Mouse (Mus musculus) MEL (cell line): ENCODE data around the gene Gm10408. TPM values are rescaled to one million over a fixed set of nuclear protein-coding genes. Genes with fewer than 3 reads are reported as not detected.
"Not testable (repeated sequence)": the region's sequence is repeated elsewhere in the genome, so short reads cannot be mapped to it uniquely, and the experiment has no call there.

ENCODE experiments used
- DNase-seq: peaks from one replicate; pipeline ENCODE4 v3.0.0; 2011; ENCODE audit warnings: low read depth, low spot score
- H3K27ac ChIP-seq: 2 replicates; pipeline ENCODE4 v1.5.1; 2012; ENCODE audit warnings: low read depth, mild to moderate bottlenecking, control low read depth, low read length, moderate library complexity; ENCODE audit not compliant: control insufficient read depth
- H3K27me3 ChIP-seq, 2 experiments: fragments of 150-350 bp in 1 of 2; sonication (generic) in 1 of 2; 2 replicates each; pipeline ENCODE4 v1.6.1; 2012; ENCODE audit warnings: low read length in 2 of 2, mild to moderate bottlenecking in 2 of 2, improper control_type of control experiment in 1 of 2, moderate library complexity in 1 of 2; ENCODE audit not compliant: insufficient read depth in 2 of 2, control insufficient read depth in 1 of 2
- H3K36me3 ChIP-seq, 2 experiments: 2 replicates each; pipeline ENCODE4 v1.6.1; 2012 to 2014; ENCODE audit warnings: low read length in 2 of 2, improper control_type of control experiment in 1 of 2, inconsistent platforms in 1 of 2, mild to moderate bottlenecking in 1 of 2; ENCODE audit not compliant: insufficient read depth in 2 of 2, control insufficient read depth in 1 of 2
- H3K4me1 ChIP-seq, 2 experiments: fragments of 150-350 bp in 1 of 2; sonication (generic) in 1 of 2; 2 replicates each; pipeline ENCODE4 v1.6.1; 2012; ENCODE audit warnings: low read length in 2 of 2, improper control_type of control experiment in 1 of 2, mild to moderate bottlenecking in 1 of 2; ENCODE audit not compliant: insufficient read depth in 2 of 2, control insufficient read depth in 1 of 2
- H3K4me3 ChIP-seq, 2 experiments: fragments of 150-350 bp in 1 of 2; sonication (generic) in 1 of 2; 2 replicates each; pipeline ENCODE4 v1.5.1; 2012; ENCODE audit warnings: low read depth in 2 of 2, low read length in 2 of 2, mild to moderate bottlenecking in 2 of 2, moderate library complexity in 2 of 2, control low read depth in 1 of 2, improper control_type of control experiment in 1 of 2; ENCODE audit not compliant: control insufficient read depth in 1 of 2, insufficient read depth in 1 of 2
- H3K79me2 ChIP-seq: 2 replicates; pipeline ENCODE4 v1.6.1; 2012; ENCODE audit warnings: mild to moderate bottlenecking, low read length, moderate library complexity; ENCODE audit not compliant: control insufficient read depth, poor library complexity, insufficient read depth
- H3K9ac ChIP-seq: 2 replicates; pipeline ENCODE4 v1.6.1; 2012; ENCODE audit warnings: low read depth, mild to moderate bottlenecking, control low read depth, low read length, moderate library complexity; ENCODE audit not compliant: control insufficient read depth, poor library complexity, severe bottlenecking
- H3K9me3 ChIP-seq: fragments of 150-350 bp; sonication (generic); replicated peaks from 2 replicates; pipeline ENCODE4 v1.6.1; 2012; ENCODE audit warnings: mild to moderate bottlenecking, low read length, improper control_type of control experiment, moderate library complexity; ENCODE audit not compliant: insufficient read depth
- polyA plus RNA-seq, 2 experiments: library from polyadenylated mRNA; stranded (reverse) in 1 of 2; unstranded in 1 of 2; fragments of >175 nt in 1 of 2; fragments of >200 nt in 1 of 2; gene quantifications; 2 replicates each; pipeline versions ENCODE4 v1.2.1 to v1.2.4; 2012; ENCODE audit warnings: low replicate concordance in 2 of 2, low read depth in 1 of 2; ENCODE audit not compliant: insufficient read length in 2 of 2, insufficient read depth in 1 of 2, missing spikeins in 1 of 2
- total RNA-seq: library from RNA; depleted of rRNA; stranded (reverse); fragments of 300-350 nt; gene quantifications from 2 replicates; pipeline ENCODE4 v1.2.3, GENCODE M21; 2012; rRNA removed

The Gm10408 gene
- total RNA-seq: not detected in 2 replicates
- not detected for polyA plus RNA-seq

DNA sequence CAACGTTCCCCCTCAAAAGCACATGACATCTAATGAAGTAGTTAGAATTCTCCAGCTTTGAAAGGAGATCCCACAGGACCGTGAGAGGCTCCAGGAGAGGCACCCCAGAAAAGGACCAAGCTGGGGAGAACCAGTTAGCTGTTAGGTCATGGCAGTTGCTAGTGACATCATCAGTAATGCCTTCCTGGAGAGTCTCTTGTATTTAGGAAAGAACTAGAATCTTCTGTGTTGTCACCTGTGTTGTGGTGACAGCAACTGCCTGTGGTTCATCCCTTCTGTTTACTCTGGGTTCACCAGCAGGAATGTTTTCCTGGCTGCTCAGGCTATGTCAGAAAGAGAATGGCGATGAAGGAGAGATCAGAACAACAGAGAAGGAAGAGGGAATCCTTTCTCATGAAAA lies at the start of gene Gm10408:
Gene Gm10408, plus strand, starts transcription at position 301 of the 400 bp plus-strand sequence.
- not testable (repeated sequence) for H3K9ac ChIP-seq, H3K4me3 ChIP-seq, H3K79me2 ChIP-seq, H3K27me3 ChIP-seq, H3K9me3 ChIP-seq, H3K4me1 ChIP-seq, DNase-seq, H3K36me3 ChIP-seq, H3K27ac ChIP-seq

DNA sequence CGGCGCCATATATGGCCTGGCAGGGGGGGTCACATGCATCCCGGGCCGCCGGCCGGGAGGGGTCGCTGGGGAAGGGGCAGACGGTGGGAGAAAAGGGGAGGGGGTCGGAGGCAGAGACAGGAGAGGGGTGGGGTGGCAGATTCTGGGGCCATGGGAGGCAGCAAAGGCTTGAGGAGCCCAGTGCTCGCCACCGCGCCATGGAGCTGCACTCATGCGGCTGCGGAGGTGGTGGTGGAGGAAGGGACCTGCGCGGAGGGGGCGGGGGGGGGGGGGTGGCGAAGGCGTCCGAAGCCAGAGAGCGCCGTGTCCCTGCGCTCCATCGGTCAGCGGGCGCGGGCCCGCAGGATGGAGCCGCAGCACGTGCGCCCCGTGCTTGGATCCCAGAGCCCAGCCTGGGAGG lies 36.9 kb upstream of the Gm10408 start, which contains the start of gene Gm10409:
Gene Gm10409, plus strand, starts transcription at position 301 of the 400 bp plus-strand sequence.
- H3K4me3 ChIP-seq, H3K36me3 ChIP-seq, H3K4me1 ChIP-seq, H3K27me3 ChIP-seq, H3K79me2 ChIP-seq, H3K9ac ChIP-seq, H3K27ac ChIP-seq, H3K9me3 ChIP-seq, DNase-seq: not testable (repeated sequence)

DNA sequence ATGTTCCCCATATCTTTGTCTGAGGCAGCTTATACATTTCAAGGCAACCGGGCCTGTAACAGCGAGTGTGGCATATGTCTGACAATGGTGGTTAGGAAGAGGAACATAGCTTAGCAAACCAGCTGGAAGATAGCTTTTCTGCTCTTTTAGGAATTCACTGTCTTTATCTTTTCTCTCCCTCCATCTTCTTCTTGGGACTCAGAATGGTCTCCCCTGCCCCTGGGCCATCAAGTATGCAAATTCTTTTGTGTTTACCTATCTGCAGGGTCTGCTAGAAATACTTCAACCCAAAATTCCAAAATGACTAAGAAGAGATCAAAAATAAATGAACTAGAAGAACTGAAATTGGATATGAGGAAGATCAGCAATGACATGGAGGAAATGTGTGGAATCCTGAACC lies 21.4 kb upstream of the Gm10408 start, which contains the start of gene Gm3005:
Gene Gm3005, plus strand, starts transcription at position 301 of the 400 bp plus-strand sequence.
- DNase-seq, H3K9ac ChIP-seq, H3K27ac ChIP-seq, H3K4me3 ChIP-seq, H3K4me1 ChIP-seq, H3K36me3 ChIP-seq, H3K9me3 ChIP-seq, H3K27me3 ChIP-seq, H3K79me2 ChIP-seq: not testable (repeated sequence)

Other genes starting within 250 kb of the Gm10408 start
- gene D830030K20Rik, start 240.9 kb upstream of the Gm10408 start, total RNA-seq: not detected in 2 replicates
- gene D830030K20Rik, start 240.9 kb upstream of the Gm10408 start, polyA plus RNA-seq: not detected
- gene Gm2956, start 116.8 kb upstream of the Gm10408 start, total RNA-seq: not detected in 2 replicates
- gene Gm2956, start 116.8 kb upstream of the Gm10408 start, polyA plus RNA-seq: not detected
- not detected in 2 replicates for gene Gm10413, start 54.3 kb upstream of the Gm10408 start, total RNA-seq
- gene Gm10413, start 54.3 kb upstream of the Gm10408 start, polyA plus RNA-seq: not detected
- gene Gm10409, start 36.8 kb upstream of the Gm10408 start, total RNA-seq: not detected in 2 replicates
- gene Gm10409, start 36.8 kb upstream of the Gm10408 start, polyA plus RNA-seq: not detected
- gene Gm3005, start 21.3 kb upstream of the Gm10408 start, total RNA-seq: not detected in 2 replicates
- gene Gm3005, start 21.3 kb upstream of the Gm10408 start, polyA plus RNA-seq: not detected
- gene Gm3012, start 185.1 kb downstream of the Gm10408 start, total RNA-seq: not detected in 2 replicates
- gene Gm3012, start 185.1 kb downstream of the Gm10408 start, polyA plus RNA-seq: not detected
- gene Gm3020, start 202.7 kb downstream of the Gm10408 start, total RNA-seq: not detected in 2 replicates
- not detected for gene Gm3020, start 202.7 kb downstream of the Gm10408 start, polyA plus RNA-seq
- gene Gm3043, start 239.4 kb downstream of the Gm10408 start, total RNA-seq: not detected in 2 replicates
- gene Gm3043, start 239.4 kb downstream of the Gm10408 start, polyA plus RNA-seq: not detected